Comparison of ENCODE assay signal across 9 mouse cellular contexts in the genomic region with DNA sequence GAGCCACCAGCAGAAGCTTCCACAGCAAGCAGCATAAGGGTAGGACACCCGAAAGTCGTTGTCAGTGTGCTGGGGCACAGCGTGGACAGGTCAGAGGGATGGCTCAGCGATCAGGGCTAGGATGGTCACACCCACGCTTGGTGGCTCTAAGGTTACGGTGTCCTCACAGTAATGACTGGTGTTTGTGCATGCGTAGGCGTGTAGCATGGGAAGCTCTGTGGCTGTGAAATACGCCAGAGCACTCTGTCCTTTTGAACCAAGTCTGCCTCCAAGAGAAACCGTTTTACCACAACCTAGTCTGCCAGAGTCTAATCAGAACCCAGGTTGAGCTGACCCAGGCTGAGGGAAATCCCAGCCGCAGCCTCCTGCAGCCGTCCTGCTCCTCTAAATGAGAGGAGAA. TPM values are rescaled to one million over a fixed set of nuclear protein-coding genes. Genes with fewer than 3 reads are reported as not detected.
DNase-seq lines count a peak whose midpoint lies in the region; ATAC-seq and TF ChIP-seq lines count a peak whose summit lies in the region.
"Had no signal": no experiment of that assay in that cellular context is flagged by ENCODE, and none has a peak within 500 bp of the region (broad histone marks: within the 10 kb centered on the region; RNA-seq: fewer than 3 reads in every experiment).

No protein-coding gene starts in this region.

- H3K27me3 ChIP-seq in intestine, embryonic 14.5 days (replicated peaks; ENCODE audit: control insufficient read depth, insufficient read depth, low read length) = no peaks in the 10 kb centered on the region
- H3K27me3 ChIP-seq in intestine, postnatal 0 days (replicated peaks; ENCODE audit: control insufficient read depth, insufficient read depth, low read length) = no peaks in the 10 kb centered on the region
- H3K27me3 ChIP-seq in embryonic facial prominence, embryonic 10.5 days (replicated peaks; ENCODE audit: low read depth, poor library complexity, severe bottlenecking) = no peaks in the 10 kb centered on the region
- no peaks in the 10 kb centered on the region for H3K27me3 ChIP-seq in liver, embryonic 13.5 days
- H3K27me3 ChIP-seq in hindbrain, embryonic 10.5 days (ENCODE audit: insufficient read depth, poor library complexity, severe bottlenecking) = no peaks in the 10 kb centered on the region

- no peak overlapping the region for H3K9ac ChIP-seq in intestine, embryonic 14.5 days (ENCODE audit: low read length)
- no peak overlapping the region for H3K9ac ChIP-seq in intestine, postnatal 0 days (ENCODE audit: low read depth, low read length)
- H3K9ac ChIP-seq in liver, embryonic 13.5 days = no peak overlapping the region

- peaks cover 6% of the 10 kb centered on the region; the same call in 1 of the 2 replicates for H3K4me1 ChIP-seq in intestine, embryonic 14.5 days (replicated peaks; ENCODE audit: control insufficient read depth, insufficient read depth, low read length)
- no peaks in the 10 kb centered on the region for H3K4me1 ChIP-seq in intestine, postnatal 0 days (replicated peaks; ENCODE audit: control insufficient read depth, insufficient read depth, low read length)
- H3K4me1 ChIP-seq in embryonic facial prominence, embryonic 10.5 days = peaks cover 18% of the 10 kb centered on the region
- 0 out of 2 replicates have a peak, but pooled peaks cover 12% of the 10 kb centered on the region for H3K4me1 ChIP-seq in liver, embryonic 13.5 days (replicated peaks)
- peaks cover 13% of the 10 kb centered on the region; the same call in 1 of the 2 replicates for H3K4me1 ChIP-seq in hindbrain, embryonic 10.5 days (replicated peaks)

- TF ChIP-seq CTCF in intestine, postnatal 0 days (IDR thresholded peaks at IDR 0.05; ENCODE audit: low read depth) = no peak

- H3K4me2 ChIP-seq in intestine, embryonic 14.5 days (ENCODE audit: low read length) = peak overlapping the region; percentile 11; the same call in 1 of the 2 replicates
- no peak overlapping the region for H3K4me2 ChIP-seq in intestine, postnatal 0 days (replicated peaks; ENCODE audit: low read depth)
- peak overlapping the region; percentile 17; the same call in 1 of the 2 replicates for H3K4me2 ChIP-seq in liver, embryonic 13.5 days

- WGBS in intestine, embryonic 14.5 days = 54% methylated on average over 12 of the region's 12 CpGs
- 56% methylated on average over 12 of the region's 12 CpGs for WGBS in intestine, postnatal 0 days
- 59% methylated on average over 12 of the region's 12 CpGs for WGBS in embryonic facial prominence, embryonic 10.5 days
- WGBS in liver, embryonic 13.5 days (ENCODE audit: insufficient replicate concordance) = 50% methylated on average over 12 of the region's 12 CpGs
- 68% methylated on average over 12 of the region's 12 CpGs for WGBS in hindbrain, embryonic 10.5 days

- H3K9me3 ChIP-seq in intestine, embryonic 14.5 days (ENCODE audit: control insufficient read depth, low read length) = no peaks in the 10 kb centered on the region
- H3K9me3 ChIP-seq in intestine, postnatal 0 days (ENCODE audit: control insufficient read depth) = 0 out of 2 replicates have a peak, but pooled peaks cover 2% of the 10 kb centered on the region
- H3K9me3 ChIP-seq in embryonic facial prominence, embryonic 10.5 days = peaks cover 6% of the 10 kb centered on the region; the same call in 1 of the 2 replicates
- peaks cover 5% of the 10 kb centered on the region; the same call in 1 of the 2 replicates for H3K9me3 ChIP-seq in liver, embryonic 13.5 days (replicated peaks)
- peaks cover 8% of the 10 kb centered on the region; the same call in 1 of the 2 replicates for H3K9me3 ChIP-seq in hindbrain, embryonic 10.5 days

- no peaks in the 10 kb centered on the region for H3K36me3 ChIP-seq in intestine, embryonic 14.5 days (ENCODE audit: control insufficient read depth, insufficient read depth, low read length)
- no peaks in the 10 kb centered on the region for H3K36me3 ChIP-seq in intestine, postnatal 0 days (ENCODE audit: control insufficient read depth, insufficient read depth)
- no peaks in the 10 kb centered on the region for H3K36me3 ChIP-seq in embryonic facial prominence, embryonic 10.5 days (replicated peaks)
- H3K36me3 ChIP-seq in liver, embryonic 13.5 days = no peaks in the 10 kb centered on the region
- no peaks in the 10 kb centered on the region for H3K36me3 ChIP-seq in hindbrain, embryonic 10.5 days

- no peak for DNase-seq in intestine, embryonic 14.5 days (ENCODE audit: low spot score)
- DNase-seq in embryonic facial prominence, embryonic 10.5 days (ENCODE audit: low spot score) = no peak
- no peak for DNase-seq in liver, embryonic 13.5 days
- DNase-seq in layer of hippocampus, adult 8-10 months (ENCODE audit: low spot score in 2 of 2) = no peak
- no peak for DNase-seq in hindbrain, embryonic 10.5 days (ENCODE audit: low spot score)
- DNase-seq: lung, postnatal 4 days; thymus, adult 18-20 months had no signal

- H3K4me3 ChIP-seq in intestine, embryonic 14.5 days (ENCODE audit: low read depth, low read length) = no peak overlapping the region
- H3K4me3 ChIP-seq in intestine, postnatal 0 days (ENCODE audit: low read depth, low read length) = no peak overlapping the region
- H3K4me3 ChIP-seq in embryonic facial prominence, embryonic 10.5 days = 0 out of 2 replicates have a peak overlapping the region, but pooled peaks have one; percentile 2
- no peak overlapping the region for H3K4me3 ChIP-seq in liver, embryonic 13.5 days (replicated peaks)
- H3K4me3 ChIP-seq in hindbrain, embryonic 10.5 days = no peak overlapping the region

- ATAC-seq in intestine, embryonic 14.5 days (replicated peaks; ENCODE audit: low FRiP score, low TSS enrichment, low read depth) = no peak
- no peak for ATAC-seq in intestine, postnatal 0 days
- ATAC-seq in CD4-positive, CD25-positive, alpha-beta regulatory T cell, adult 4 months = peak; percentile 69
- ATAC-seq in liver, embryonic 13.5 days (ENCODE audit: low read depth) = 0 out of 2 replicates have a peak, but pooled peaks have one; percentile 32

- H3K27ac ChIP-seq in intestine, embryonic 14.5 days (ENCODE audit: low read depth) = no peak overlapping the region
- no peak overlapping the region for H3K27ac ChIP-seq in intestine, postnatal 0 days (ENCODE audit: low read depth, low read length)
- 0 out of 2 replicates have a peak overlapping the region, but pooled peaks have one; percentile 1 for H3K27ac ChIP-seq in embryonic facial prominence, embryonic 10.5 days (replicated peaks)
- H3K27ac ChIP-seq in liver, embryonic 13.5 days = no peak overlapping the region
- H3K27ac ChIP-seq in hindbrain, embryonic 10.5 days = no peak overlapping the region

RNA-seq across cellular contexts. Expression of a gene that starts 46.1 kb away (rescaled TPM):
- polyA plus RNA-seq in intestine, embryonic 14.5 days (2014; fragmentation: Nextera tagmentation; extraction: Ambion mirVana) = 21.1 and 22.9 TPM in 2 replicates
- polyA plus RNA-seq in intestine, postnatal 0 days (2015; fragmentation: Nextera tagmentation; extraction: Ambion mirVana) = 8.8 and 9.6 TPM in 2 replicates
- polyA plus RNA-seq in CD4-positive, CD25-positive, alpha-beta regulatory T cell, adult 4 months (2017; shearing (Covaris generic)) = 10 to 100 TPM in 1 of 2 experiments, 1 to 10 TPM in 1; 7.7 to 13.6 TPM
- polyA plus RNA-seq in embryonic facial prominence, embryonic 10.5 days (2016; fragmentation: Nextera tagmentation; extraction: Ambion mirVana) = 23.2 and 25.1 TPM in 2 replicates
- 14.0 and 14.3 TPM in 2 replicates for polyA plus RNA-seq in liver, embryonic 13.5 days (2015; fragmentation: Nextera tagmentation; extraction: Ambion mirVana)
- 1 to 10 TPM; 4.7 to 6.8 (median 5.5) TPM for total RNA-seq in layer of hippocampus, adult 8-10 months (2022)
- 18.5 and 25.0 TPM in 2 replicates for polyA plus RNA-seq in hindbrain, embryonic 10.5 days (2016; fragmentation: Nextera tagmentation; extraction: Ambion mirVana)

RNA-seq across cellular contexts. Expression of a gene that starts 46.4 kb away (rescaled TPM):
- 134 and 139 TPM in 2 replicates for polyA plus RNA-seq in intestine, embryonic 14.5 days (2014; fragmentation: Nextera tagmentation; extraction: Ambion mirVana)
- polyA plus RNA-seq in intestine, postnatal 0 days (2015; fragmentation: Nextera tagmentation; extraction: Ambion mirVana) = 116 and 123 TPM in 2 replicates
- polyA plus RNA-seq in CD4-positive, CD25-positive, alpha-beta regulatory T cell, adult 4 months (2017; shearing (Covaris generic)) = 10 to 100 TPM; 57.7 to 79.5 TPM
- 128 and 138 TPM in 2 replicates for polyA plus RNA-seq in embryonic facial prominence, embryonic 10.5 days (2016; fragmentation: Nextera tagmentation; extraction: Ambion mirVana)
- polyA plus RNA-seq in liver, embryonic 13.5 days (2015; fragmentation: Nextera tagmentation; extraction: Ambion mirVana) = 83.9 and 94.8 TPM in 2 replicates
- 10 to 100 TPM; 70.8 to 85.4 (median 76.0) TPM for total RNA-seq in layer of hippocampus, adult 8-10 months (2022)
- polyA plus RNA-seq in hindbrain, embryonic 10.5 days (2016; fragmentation: Nextera tagmentation; extraction: Ambion mirVana) = 91.8 and 110 TPM in 2 replicates

Comparison
In these comparisons a context has a peak if more than half of its experiments do, and no peak if none do; other contexts are left out.
1. ATAC-seq: peak in CD4-positive, CD25-positive, alpha-beta regulatory T cell, adult 4 months (single experiment) and liver, embryonic 13.5 days (single experiment); none in intestine, embryonic 14.5 days (single experiment) and intestine, postnatal 0 days (single experiment).